Mouse (Mus musculus) c-Kit-negative CD71-positive TER-119-positive erythroid progenitor cells, embryonic 14.5 days (primary cell): ENCODE measurements around the gene Hrg.
"Not testable (repeated sequence)": the region's sequence is repeated elsewhere in the genome, so short reads cannot be mapped to it uniquely, and the experiment has no call there.

Experiments used
- DNase-seq: peaks from one replicate; pipeline ENCODE4 v3.0.0-alpha.2; 2013; ENCODE audit warnings: low read depth, low spot score

Gene Hrg

DNA sequence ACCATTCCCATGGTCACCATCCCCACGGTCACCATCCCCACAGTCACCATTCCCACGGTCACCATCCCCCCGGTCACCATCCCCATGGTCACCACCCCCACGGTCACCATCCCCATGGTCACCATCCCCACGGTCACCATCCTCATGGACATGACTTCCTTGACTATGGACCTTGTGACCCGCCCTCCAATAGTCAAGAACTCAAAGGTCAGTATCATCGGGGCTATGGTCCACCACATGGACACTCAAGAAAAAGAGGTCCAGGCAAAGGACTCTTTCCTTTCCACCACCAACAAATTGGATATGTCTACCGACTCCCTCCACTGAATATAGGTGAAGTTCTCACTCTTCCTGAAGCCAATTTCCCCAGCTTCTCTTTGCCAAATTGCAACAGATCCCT, 10.2 kb downstream of the Hrg start:
- DNase-seq: no peak

GRCm38 (mm10) chr16:22962256-22962655, 11.4 kb downstream of the Hrg start:
- no peak for DNase-seq

- no peak for DNase-seq
Observed at GRCm38 (mm10) chr16:22963293-22963692, 12.4 kb downstream of the Hrg start.

DNA sequence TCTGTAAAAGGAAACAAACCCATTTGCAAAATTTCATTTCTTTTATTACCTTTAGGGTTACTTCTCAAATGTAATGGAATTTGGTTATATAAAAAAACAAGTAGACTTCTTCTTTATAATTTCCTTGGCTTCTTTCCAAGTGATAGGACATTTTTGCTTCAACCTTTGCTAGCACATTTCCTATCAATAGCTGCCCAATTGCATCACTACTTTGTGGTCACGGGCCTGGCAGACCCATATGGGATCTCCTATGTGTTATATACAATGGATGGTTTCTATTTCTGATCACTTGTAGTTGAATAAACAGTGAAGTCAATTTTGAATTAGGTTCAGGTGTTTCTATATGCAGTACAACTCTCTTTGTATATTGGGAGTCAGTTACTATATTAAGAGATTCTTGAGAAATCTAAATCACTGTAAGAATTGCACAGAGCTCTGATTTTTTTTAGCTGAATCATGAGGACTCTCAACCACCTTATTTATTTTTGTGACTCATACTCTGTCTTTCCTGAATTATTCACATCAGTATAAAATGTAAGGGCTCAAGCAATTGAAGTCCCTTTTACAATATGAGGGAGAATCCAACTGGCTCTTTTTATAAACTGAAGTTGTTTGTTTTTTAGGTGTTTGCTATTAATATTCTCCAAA, 16.6 kb downstream of the Hrg start:
- no peak for DNase-seq

GRCm38 (mm10) chr16:22996951-22997350, 46.1 kb downstream of the Hrg start:
- DNase-seq: not testable (repeated sequence)
